Mouse (Mus musculus): ENCODE results near the gene Cldn20. TPM values are rescaled to one million over a fixed set of nuclear protein-coding genes. Genes with fewer than 3 reads are reported as not detected.

Cldn20 gene
- polyA plus RNA-seq, 1 experiment from 2014 or later = 0.32 TPM

Other genes with a start within 250 kb of the Cldn20 start
- 5.4 and 5.6 TPM in 2 replicates for gene Tiam2, start 206.0 kb upstream of the Cldn20 start, polyA plus RNA-seq (2015; fragmentation: Nextera tagmentation; extraction: Ambion mirVana)
- gene Tfb1m, start 25.2 kb downstream of the Cldn20 start, polyA plus RNA-seq (2015; fragmentation: Nextera tagmentation; extraction: Ambion mirVana) = 13.6 and 13.7 TPM in 2 replicates
- gene Nox3, start 163.7 kb downstream of the Cldn20 start, polyA plus RNA-seq (2015; fragmentation: Nextera tagmentation; extraction: Ambion mirVana) = not detected in 2 replicates